Mouse (Mus musculus) myocyte (in vitro differentiated cells): ENCODE data around the gene Klhl6.

Source experiments
- CEBPB ChIP-seq: IDR thresholded peaks from 2 replicates; pipeline ENCODE4 v1.6.1; 2011; ENCODE audit warnings: mild to moderate bottlenecking, moderate library complexity; ENCODE audit not compliant: poor library complexity, insufficient read depth, severe bottlenecking
- POLR2A ChIP-seq: IDR thresholded peaks from one replicate; pipeline ENCODE4 v1.6.1; 2011; ENCODE audit warnings: low read depth, mild to moderate bottlenecking, control low read depth, moderate library complexity; ENCODE audit not compliant: insufficient read length
- TCF12 ChIP-seq: IDR thresholded peaks from one replicate; pipeline ENCODE4 v1.6.1; 2011; ENCODE audit warnings: mild to moderate bottlenecking, control low read depth; ENCODE audit not compliant: poor library complexity, insufficient read depth, severe bottlenecking
- USF1 ChIP-seq: IDR thresholded peaks from one replicate; pipeline ENCODE4 v1.6.1; 2011; ENCODE audit warnings: low read depth, mild to moderate bottlenecking, control low read depth, moderate library complexity

- TF ChIP-seq USF1: no peak
- TF ChIP-seq POLR2A: no peak
- no peak for TF ChIP-seq CEBPB
- no peak for TF ChIP-seq TCF12
These were observed 5.6 kb downstream of the Klhl6 start for GRCm38 (mm10) chr16:19977282-19977681.
